Mouse (Mus musculus) lung, embryonic 16.5 days (tissue): ENCODE results near the gene Mrps27. TPM values are rescaled to one million over a fixed set of nuclear protein-coding genes. Genes with fewer than 3 reads are reported as not detected.
A peak's percentile ranks its signal among the peaks of the same experiment; 100 is the strongest.

Source experiments
- ATAC-seq: fragments of 200-750 bp; cut with Nextera tagmentation; 2 replicates; pipeline ENCODE4 v1.8.0; 2017; ENCODE audit warnings: low read depth, mild to moderate bottlenecking, moderate library complexity
- H3K27ac ChIP-seq: fragments of 300-500 bp; sonication (generic); 2 replicates; pipeline ENCODE4 v1.5.1; 2014; ENCODE audit warnings: mild to moderate bottlenecking, control low read depth, low read length
- H3K27me3 ChIP-seq: fragments of 300-500 bp; sonication (generic); 2 replicates; pipeline ENCODE4 v1.6.1; 2014; ENCODE audit warnings: low read depth, low read length, mixed read lengths; ENCODE audit not compliant: control insufficient read depth, insufficient read depth
- H3K36me3 ChIP-seq: fragments of 300-500 bp; sonication (generic); 2 replicates; pipeline ENCODE4 v1.6.1; 2014; ENCODE audit warnings: low read length; ENCODE audit not compliant: control insufficient read depth, insufficient read depth
- H3K4me1 ChIP-seq: fragments of 300-500 bp; sonication (generic); replicated peaks from 2 replicates; pipeline ENCODE4 v1.6.1; 2014; ENCODE audit warnings: low read length, mixed read lengths; ENCODE audit not compliant: control insufficient read depth, insufficient read depth
- H3K4me2 ChIP-seq: fragments of 300-500 bp; sonication (generic); 2 replicates; pipeline ENCODE4 v1.6.1; 2014; ENCODE audit warnings: low read depth, low read length, control low read depth
- H3K4me3 ChIP-seq: fragments of 300-500 bp; sonication (generic); 2 replicates; pipeline ENCODE4 v1.5.1; 2014; ENCODE audit warnings: mild to moderate bottlenecking, low read length, control low read depth
- H3K9ac ChIP-seq: fragments of 300-500 bp; sonication (generic); 2 replicates; pipeline ENCODE4 v1.6.1; 2014; ENCODE audit warnings: low read length, control low read depth
- H3K9me3 ChIP-seq: fragments of 300-500 bp; sonication (generic); 2 replicates; pipeline ENCODE4 v1.6.1; 2016; ENCODE audit warnings: low read length; ENCODE audit not compliant: control insufficient read depth
- WGBS: fragments of 180-500 bp; shearing (Covaris S2); extraction: QIAGEN DNeasy Blood & Tissue Kit; methylation state at CpG from one replicate; pipeline ENCODE4 v1.1.7; 2014; 5-methylcytosine and 5-hydroxymethylcytosine counted together
- polyA plus RNA-seq: library from polyadenylated mRNA; unstranded; fragments of >200 nt; fragmentation: Nextera tagmentation; extraction: Ambion mirVana; gene quantifications from 2 replicates; pipeline ENCODE4 v1.2.1, GENCODE M21; 2015

Mrps27 gene
- polyA plus RNA-seq = 53.8 and 54.6 TPM in 2 replicates

GRCm38 (mm10) chr13:99344599-99345575, at the start of gene Mrps27, which contains the start of gene Ptcd2:
Mrps27 (plus strand) TSS chr13:99344786.
Ptcd2 (minus strand) TSS chr13:99344705.
- Histone ChIP-seq H3K9ac (peak within 1 kb of the TSS; percentile 94), H3K4me1 (peaks cover 11% of the 10 kb centered on the region), H3K4me2 (peak within 1 kb of the TSS; percentile 80), H3K4me3 (peak within 1 kb of the TSS; percentile 91), H3K36me3 (peaks cover 10% of the 10 kb centered on the region), H3K27ac (peak within 1 kb of the TSS; percentile 86), H3K9me3 (no peaks in the 10 kb centered on the region), H3K27me3 (no peaks in the 10 kb centered on the region)
- ATAC-seq = peak; percentile 100
- under 1% methylated on average over 39 of the region's 39 CpGs for WGBS

- Histone ChIP-seq H3K4me1 (peaks cover 7% of the 10 kb centered on the region), H3K4me3 (no peak overlapping the region), H3K4me2 (no peak overlapping the region), H3K27ac (no peak overlapping the region), H3K36me3 (no peaks in the 10 kb centered on the region), H3K9me3 (no peaks in the 10 kb centered on the region), H3K27me3 (no peaks in the 10 kb centered on the region), H3K9ac (no peak overlapping the region)
- no peak for ATAC-seq
- WGBS = 66% methylated on average over 5 of the region's 5 CpGs
Measured at GRCm38 (mm10) chr13:99299921-99300320, 44.7 kb upstream of the Mrps27 start.

- ATAC-seq = peak; percentile 50
- Histone ChIP-seq H3K4me1 (peaks cover 10% of the 10 kb centered on the region), H3K36me3 (no peaks in the 10 kb centered on the region), H3K4me2 (no peak overlapping the region), H3K4me3 (no peak overlapping the region), H3K27ac (no peak overlapping the region), H3K9ac (no peak overlapping the region), H3K9me3 (no peaks in the 10 kb centered on the region), H3K27me3 (no peaks in the 10 kb centered on the region)
- WGBS = 26% methylated on average over 5 of the region's 5 CpGs
Measured at GRCm38 (mm10) chr13:99303846-99304245, 40.7 kb upstream of the Mrps27 start.

GRCm38 (mm10) chr13:99304365-99304764, 40.2 kb upstream of the Mrps27 start:
- Histone ChIP-seq H3K9ac (no peak overlapping the region), H3K27ac (no peak overlapping the region), H3K4me1 (peaks cover 10% of the 10 kb centered on the region), H3K9me3 (no peaks in the 10 kb centered on the region), H3K27me3 (no peaks in the 10 kb centered on the region), H3K36me3 (no peaks in the 10 kb centered on the region), H3K4me2 (no peak overlapping the region), H3K4me3 (no peak overlapping the region)
- 35% methylated on average over 11 of the region's 11 CpGs for WGBS
- peak; percentile 31 for ATAC-seq

- no peak; the same call in 1 of the 2 replicates for ATAC-seq
- H3K27me3 ChIP-seq = no peaks in the 10 kb centered on the region
- WGBS = 63% methylated on average over 1 of the region's 1 CpGs
Measured at GRCm38 (mm10) chr13:99305186-99305585, 39.4 kb upstream of the Mrps27 start.

GRCm38 (mm10) chr13:99306164-99306563, 38.4 kb upstream of the Mrps27 start:
- WGBS = 76% methylated on average over 8 of the region's 8 CpGs
- H3K9me3 ChIP-seq = no peaks in the 10 kb centered on the region
- peaks cover 10% of the 10 kb centered on the region for H3K4me1 ChIP-seq
- H3K4me2 ChIP-seq = no peak overlapping the region
- no peak for ATAC-seq
- H3K36me3 ChIP-seq = no peaks in the 10 kb centered on the region
- no peak overlapping the region for H3K9ac ChIP-seq
- H3K27me3 ChIP-seq = no peaks in the 10 kb centered on the region
- no peak overlapping the region for H3K27ac ChIP-seq
- no peak overlapping the region for H3K4me3 ChIP-seq

More at GRCm38 (mm10) chr13:99305186-99305585, 39.4 kb upstream of the Mrps27 start:
- Histone ChIP-seq H3K9me3 (no peaks in the 10 kb centered on the region), H3K9ac (no peak overlapping the region), H3K4me3 (no peak overlapping the region), H3K4me2 (no peak overlapping the region), H3K36me3 (no peaks in the 10 kb centered on the region), H3K4me1 (peaks cover 10% of the 10 kb centered on the region), H3K27ac (no peak overlapping the region)

- Histone ChIP-seq H3K9me3 (no peaks in the 10 kb centered on the region), H3K9ac (no peak overlapping the region), H3K4me1 (peaks cover 10% of the 10 kb centered on the region), H3K27ac (no peak overlapping the region), H3K4me3 (no peak overlapping the region), H3K27me3 (no peaks in the 10 kb centered on the region), H3K4me2 (no peak overlapping the region), H3K36me3 (no peaks in the 10 kb centered on the region)
- ATAC-seq = peak; percentile 51; the same call in 1 of the 2 replicates
- 42% methylated on average over 5 of the region's 5 CpGs for WGBS
Measured at GRCm38 (mm10) chr13:99307930-99308359, 36.6 kb upstream of the Mrps27 start.

GRCm38 (mm10) chr13:99308393-99308792, 36.2 kb upstream of the Mrps27 start:
- WGBS = 74% methylated on average over 8 of the region's 8 CpGs
- H3K9me3 ChIP-seq = no peaks in the 10 kb centered on the region
- no peak for ATAC-seq
- H3K27ac ChIP-seq = no peak overlapping the region
- H3K4me3 ChIP-seq = no peak overlapping the region
- no peak overlapping the region for H3K9ac ChIP-seq
- no peak overlapping the region for H3K4me2 ChIP-seq
- H3K27me3 ChIP-seq = no peaks in the 10 kb centered on the region
- no peaks in the 10 kb centered on the region for H3K36me3 ChIP-seq
- H3K4me1 ChIP-seq = peaks cover 10% of the 10 kb centered on the region

- Histone ChIP-seq H3K27ac (no peak overlapping the region), H3K9ac (no peak overlapping the region), H3K9me3 (no peaks in the 10 kb centered on the region), H3K27me3 (no peaks in the 10 kb centered on the region), H3K36me3 (no peaks in the 10 kb centered on the region), H3K4me1 (no peaks in the 10 kb centered on the region), H3K4me2 (no peak overlapping the region), H3K4me3 (no peak overlapping the region)
- 78% methylated on average over 5 of the region's 5 CpGs for WGBS
- no peak for ATAC-seq
Measured at GRCm38 (mm10) chr13:99314098-99314497, 30.5 kb upstream of the Mrps27 start.
